Mouse (Mus musculus) midbrain, embryonic 12.5 days (tissue): Measurements from ENCODE around the gene Gm4969. TPM values are rescaled to one million over a fixed set of nuclear protein-coding genes. Genes with fewer than 3 reads are reported as not detected.

Experiments
- ATAC-seq: fragments of 200-750 bp; cut with Nextera tagmentation; 2 replicates; pipeline ENCODE4 v1.8.0; 2017; ENCODE audit warnings: low read depth, moderate TSS enrichment, moderate library complexity; ENCODE audit not compliant: low FRiP score
- H3K27ac ChIP-seq: fragments of 300-500 bp; sonication (generic); replicated peaks from 2 replicates; pipeline ENCODE4 v1.5.1; 2016; ENCODE audit warnings: mild to moderate bottlenecking
- H3K27me3 ChIP-seq: fragments of 300-500 bp; sonication (generic); 2 replicates; pipeline ENCODE4 v1.6.1; 2016; ENCODE audit warnings: mild to moderate bottlenecking
- H3K36me3 ChIP-seq: fragments of 300-500 bp; sonication (generic); 2 replicates; pipeline ENCODE4 v1.6.1; 2016
- H3K4me1 ChIP-seq: fragments of 300-500 bp; sonication (generic); 2 replicates; pipeline ENCODE4 v1.6.1; 2016
- H3K4me2 ChIP-seq: fragments of 300-500 bp; sonication (generic); replicated peaks from 2 replicates; pipeline ENCODE4 v1.6.1; 2016; ENCODE audit warnings: mild to moderate bottlenecking, moderate library complexity
- H3K4me3 ChIP-seq: fragments of 300-500 bp; sonication (generic); 2 replicates; pipeline ENCODE4 v1.5.1; 2016; ENCODE audit warnings: mild to moderate bottlenecking
- H3K9ac ChIP-seq: fragments of 300-500 bp; sonication (generic); replicated peaks from 2 replicates; pipeline ENCODE4 v1.6.1; 2016; ENCODE audit warnings: mild to moderate bottlenecking, moderate library complexity
- H3K9me3 ChIP-seq: fragments of 300-500 bp; sonication (generic); 2 replicates; pipeline ENCODE4 v1.6.1; 2016; ENCODE audit warnings: mild to moderate bottlenecking
- WGBS: fragments of 180-500 bp; shearing (Covaris S2); methylation state at CpG from one replicate; pipeline ENCODE4 v1.1.7; 2016; 5-methylcytosine and 5-hydroxymethylcytosine counted together
- polyA plus RNA-seq: library from polyadenylated mRNA; unstranded; fragments of >200 nt; fragmentation: Nextera tagmentation; extraction: Ambion mirVana; gene quantifications from 2 replicates; pipeline ENCODE4 v1.2.1, GENCODE M21; 2016

Gene Gm4969
- polyA plus RNA-seq, 1 experiment from 2014 or later: 1.3 TPM

GRCm38 (mm10) chr7:19131324-19131848, 13.2 kb upstream of the Gm4969 start:
- H3K9ac ChIP-seq: peak overlapping the region; percentile 68
- peaks cover 14% of the 10 kb centered on the region for H3K4me1 ChIP-seq
- peaks cover 23% of the 10 kb centered on the region for H3K36me3 ChIP-seq
- under 1% methylated on average over 39 of the region's 39 CpGs for WGBS
- H3K9me3 ChIP-seq: no peaks in the 10 kb centered on the region
- H3K4me3 ChIP-seq: peak overlapping the region; percentile 44
- H3K27me3 ChIP-seq: no peaks in the 10 kb centered on the region
- ATAC-seq: peak; percentile 99
- H3K4me2 ChIP-seq: peak overlapping the region; percentile 57
- H3K27ac ChIP-seq: peak overlapping the region; percentile 92

GRCm38 (mm10) chr7:19130657-19131056, 12.5 kb upstream of the Gm4969 start:
- 38% methylated on average over 4 of the region's 4 CpGs for WGBS
- no peak for ATAC-seq
- H3K27ac ChIP-seq: peak overlapping the region; percentile 92
- no peaks in the 10 kb centered on the region for H3K9me3 ChIP-seq
- H3K36me3 ChIP-seq: peaks cover 21% of the 10 kb centered on the region
- H3K9ac ChIP-seq: peak overlapping the region; percentile 68
- H3K4me3 ChIP-seq: peak overlapping the region; percentile 44
- no peaks in the 10 kb centered on the region for H3K27me3 ChIP-seq
- H3K4me1 ChIP-seq: peaks cover 14% of the 10 kb centered on the region
- H3K4me2 ChIP-seq: peak overlapping the region; percentile 57

- Histone ChIP-seq H3K4me1 (peaks cover 14% of the 10 kb centered on the region), H3K4me2 (no peak overlapping the region), H3K27ac (no peak overlapping the region), H3K36me3 (peaks cover 16% of the 10 kb centered on the region; the same call in 1 of the 2 replicates), H3K9ac (no peak overlapping the region), H3K27me3 (no peaks in the 10 kb centered on the region), H3K4me3 (no peak overlapping the region), H3K9me3 (no peaks in the 10 kb centered on the region)
- no peak for ATAC-seq
- 95% methylated on average over 5 of the region's 5 CpGs for WGBS
These were observed 11.2 kb upstream of the Gm4969 start for GRCm38 (mm10) chr7:19129396-19129795.

- Histone ChIP-seq H3K9me3 (no peaks in the 10 kb centered on the region), H3K4me3 (no peak overlapping the region), H3K4me2 (no peak overlapping the region), H3K4me1 (peaks cover 14% of the 10 kb centered on the region), H3K27ac (no peak overlapping the region), H3K9ac (no peak overlapping the region), H3K36me3 (peaks cover 16% of the 10 kb centered on the region; the same call in 1 of the 2 replicates), H3K27me3 (no peaks in the 10 kb centered on the region)
- no peak for ATAC-seq
- WGBS: 98% methylated on average over 5 of the region's 5 CpGs
These were observed 9.6 kb upstream of the Gm4969 start for GRCm38 (mm10) chr7:19127744-19128143.

GRCm38 (mm10) chr7:19124713-19125112, 6.5 kb upstream of the Gm4969 start:
- H3K9ac ChIP-seq: no peak overlapping the region
- H3K4me2 ChIP-seq: no peak overlapping the region
- no peaks in the 10 kb centered on the region for H3K9me3 ChIP-seq
- WGBS: 94% methylated on average over 6 of the region's 6 CpGs
- no peak for ATAC-seq
- H3K36me3 ChIP-seq: peaks cover 16% of the 10 kb centered on the region; the same call in 1 of the 2 replicates
- peaks cover 13% of the 10 kb centered on the region for H3K4me1 ChIP-seq
- no peaks in the 10 kb centered on the region for H3K27me3 ChIP-seq
- H3K4me3 ChIP-seq: no peak overlapping the region
- no peak overlapping the region for H3K27ac ChIP-seq

GRCm38 (mm10) chr7:19121686-19122085, 3.5 kb upstream of the Gm4969 start:
- ATAC-seq: no peak
- Histone ChIP-seq H3K9ac (no peak overlapping the region), H3K36me3 (peaks cover 6% of the 10 kb centered on the region; the same call in 1 of the 2 replicates)

GRCm38 (mm10) chr7:19119631-19120429, 1.7 kb upstream of the Gm4969 start, which contains the start of gene Fbxo46:
Fbxo46 (plus strand) TSS chr7:19119859.
- H3K9me3 ChIP-seq: no peaks in the 10 kb centered on the region
- H3K4me1 ChIP-seq: peaks cover 19% of the 10 kb centered on the region
- no peak within 1 kb of the TSS; the same call in 1 of the 2 replicates for H3K27ac ChIP-seq
- 2% methylated on average over 34 of the region's 34 CpGs for WGBS
- H3K4me3 ChIP-seq: peak within 1 kb of the TSS; percentile 72
- peak within 1 kb of the TSS; percentile 76 for H3K4me2 ChIP-seq
- H3K9ac ChIP-seq: peak within 1 kb of the TSS; percentile 74
- peaks cover 19% of the 10 kb centered on the region for H3K27me3 ChIP-seq
- ATAC-seq: peak; percentile 97
- no peaks in the 10 kb centered on the region for H3K36me3 ChIP-seq

More at GRCm38 (mm10) chr7:19121686-19122085, 3.5 kb upstream of the Gm4969 start:
- H3K4me1 ChIP-seq: peaks cover 19% of the 10 kb centered on the region
- no peak overlapping the region for H3K27ac ChIP-seq
- no peak overlapping the region for H3K4me2 ChIP-seq
- H3K4me3 ChIP-seq: no peak overlapping the region
- peaks cover 19% of the 10 kb centered on the region for H3K27me3 ChIP-seq
- H3K9me3 ChIP-seq: no peaks in the 10 kb centered on the region
- 91% methylated on average over 4 of the region's 4 CpGs for WGBS

GRCm38 (mm10) chr7:19119083-19119482, 915 bp upstream of the Gm4969 start:
- Histone ChIP-seq H3K36me3 (no peaks in the 10 kb centered on the region), H3K4me3 (no peak overlapping the region), H3K9ac (no peak overlapping the region), H3K4me1 (peaks cover 19% of the 10 kb centered on the region), H3K4me2 (no peak overlapping the region), H3K9me3 (no peaks in the 10 kb centered on the region), H3K27ac (no peak overlapping the region), H3K27me3 (peaks cover 19% of the 10 kb centered on the region)
- ATAC-seq: peak; percentile 1; the same call in 1 of the 2 replicates
- WGBS: 92% methylated on average over 8 of the region's 8 CpGs

GRCm38 (mm10) chr7:19109565-19109964, 8.6 kb downstream of the Gm4969 start:
- H3K4me1 ChIP-seq: no peaks in the 10 kb centered on the region
- H3K36me3 ChIP-seq: no peaks in the 10 kb centered on the region
- no peaks in the 10 kb centered on the region for H3K9me3 ChIP-seq
- H3K4me3 ChIP-seq: no peak overlapping the region
- no peak for ATAC-seq
- H3K4me2 ChIP-seq: no peak overlapping the region
- WGBS: 89% methylated on average over 1 of the region's 1 CpGs
- H3K27ac ChIP-seq: no peak overlapping the region
- no peaks in the 10 kb centered on the region for H3K27me3 ChIP-seq
- no peak overlapping the region for H3K9ac ChIP-seq

GRCm38 (mm10) chr7:19107436-19107835, 10.7 kb downstream of the Gm4969 start:
- Histone ChIP-seq H3K36me3 (no peaks in the 10 kb centered on the region), H3K27me3 (no peaks in the 10 kb centered on the region), H3K9ac (no peak overlapping the region), H3K4me1 (no peaks in the 10 kb centered on the region), H3K4me2 (no peak overlapping the region), H3K9me3 (no peaks in the 10 kb centered on the region), H3K27ac (no peak overlapping the region), H3K4me3 (no peak overlapping the region)
- WGBS: 58% methylated on average over 3 of the region's 3 CpGs
- no peak for ATAC-seq

GRCm38 (mm10) chr7:19104486-19104885, 13.7 kb downstream of the Gm4969 start:
- no peak overlapping the region for H3K4me2 ChIP-seq
- 73% methylated on average over 2 of the region's 2 CpGs for WGBS
- no peaks in the 10 kb centered on the region for H3K4me1 ChIP-seq
- H3K27me3 ChIP-seq: no peaks in the 10 kb centered on the region
- no peak for ATAC-seq
- no peaks in the 10 kb centered on the region for H3K9me3 ChIP-seq
- H3K27ac ChIP-seq: no peak overlapping the region
- no peak overlapping the region for H3K9ac ChIP-seq
- H3K36me3 ChIP-seq: no peaks in the 10 kb centered on the region
- H3K4me3 ChIP-seq: no peak overlapping the region

GRCm38 (mm10) chr7:19103741-19104140, 14.4 kb downstream of the Gm4969 start:
- Histone ChIP-seq H3K9ac (no peak overlapping the region), H3K4me1 (no peaks in the 10 kb centered on the region), H3K36me3 (no peaks in the 10 kb centered on the region), H3K9me3 (no peaks in the 10 kb centered on the region), H3K27me3 (no peaks in the 10 kb centered on the region), H3K27ac (no peak overlapping the region), H3K4me2 (no peak overlapping the region), H3K4me3 (no peak overlapping the region)
- ATAC-seq: no peak
